Mouse (Mus musculus) adrenal gland, postnatal 10 days (tissue): ENCODE results near the gene Olfr1396. TPM values are rescaled to one million over a fixed set of nuclear protein-coding genes. Genes with fewer than 3 reads are reported as not detected.
A peak's percentile ranks its signal among the peaks of the same experiment; 100 is the strongest.
"Not testable (repeated sequence)": the region's sequence is repeated elsewhere in the genome, so short reads cannot be mapped to it uniquely, and the experiment has no call there.

Source experiments
- DNase-seq: peaks from one replicate; pipeline ENCODE4 v3.0.0; 2021; ENCODE audit warnings: mixed read lengths
- total RNA-seq, 2 experiments: library from RNA; stranded (reverse); gene quantifications; 2 replicates each; pipeline ENCODE4 v1.2.3; 2021

The Olfr1396 gene
- total RNA-seq, 2 experiments from 2014 or later: 0.27 to 0.45 TPM

GRCm38 (mm10) chr11:49089735-49090507 lies 24.8 kb downstream of the Olfr1396 start:
- no peak for DNase-seq

GRCm38 (mm10) chr11:49088990-49089652 lies 25.6 kb downstream of the Olfr1396 start:
- DNase-seq: no peak

- no peak for DNase-seq
These were observed 26.7 kb downstream of the Olfr1396 start for GRCm38 (mm10) chr11:49087830-49088616.

- DNase-seq: no peak
These were observed 27.8 kb downstream of the Olfr1396 start for GRCm38 (mm10) chr11:49086858-49087361.

- peak; percentile 27 for DNase-seq
These were observed 29.8 kb downstream of the Olfr1396 start for GRCm38 (mm10) chr11:49084875-49085274.

GRCm38 (mm10) chr11:49084385-49084784 lies 30.3 kb downstream of the Olfr1396 start:
- no peak for DNase-seq

- no peak for DNase-seq
These were observed 30.9 kb downstream of the Olfr1396 start for GRCm38 (mm10) chr11:49083808-49084207.

- no peak for DNase-seq
These were observed 31.5 kb downstream of the Olfr1396 start for GRCm38 (mm10) chr11:49083146-49083545.

- no peak for DNase-seq
These were observed 32.8 kb downstream of the Olfr1396 start for GRCm38 (mm10) chr11:49081886-49082285.

GRCm38 (mm10) chr11:49081356-49081755 lies 33.3 kb downstream of the Olfr1396 start:
- no peak for DNase-seq

GRCm38 (mm10) chr11:49080636-49081035 lies 34.0 kb downstream of the Olfr1396 start:
- DNase-seq: no peak

GRCm38 (mm10) chr11:49078719-49079118 lies 36.0 kb downstream of the Olfr1396 start:
- no peak for DNase-seq

GRCm38 (mm10) chr11:49077012-49077411 lies 37.7 kb downstream of the Olfr1396 start:
- DNase-seq: no peak

GRCm38 (mm10) chr11:49076001-49076757 lies 38.5 kb downstream of the Olfr1396 start, which contains the start of gene Ifi47:
Ifi47 (plus strand) TSS chr11:49076587.
- DNase-seq: not testable (repeated sequence)

- DNase-seq: no peak
These were observed 46.3 kb downstream of the Olfr1396 start for GRCm38 (mm10) chr11:49068358-49068757.

- DNase-seq: not testable (repeated sequence)
These were observed 50.8 kb downstream of the Olfr1396 start, which contains the start of gene Tgtp2 for GRCm38 (mm10) chr11:49063713-49064469. Tgtp2 (minus strand) TSS chr11:49064206.

GRCm38 (mm10) chr11:49061865-49062264 lies 52.8 kb downstream of the Olfr1396 start:
- DNase-seq: not testable (repeated sequence)

GRCm38 (mm10) chr11:49060061-49060460 lies 54.6 kb downstream of the Olfr1396 start:
- DNase-seq: not testable (repeated sequence)
